Mouse (Mus musculus): ENCODE data around the gene Ccdc6. TPM values are rescaled to one million over a fixed set of nuclear protein-coding genes. Genes with fewer than 3 reads are reported as not detected.

Gene Ccdc6
- polyA plus RNA-seq, 1 experiment from 2014 or later: 23.0 TPM

DNA sequence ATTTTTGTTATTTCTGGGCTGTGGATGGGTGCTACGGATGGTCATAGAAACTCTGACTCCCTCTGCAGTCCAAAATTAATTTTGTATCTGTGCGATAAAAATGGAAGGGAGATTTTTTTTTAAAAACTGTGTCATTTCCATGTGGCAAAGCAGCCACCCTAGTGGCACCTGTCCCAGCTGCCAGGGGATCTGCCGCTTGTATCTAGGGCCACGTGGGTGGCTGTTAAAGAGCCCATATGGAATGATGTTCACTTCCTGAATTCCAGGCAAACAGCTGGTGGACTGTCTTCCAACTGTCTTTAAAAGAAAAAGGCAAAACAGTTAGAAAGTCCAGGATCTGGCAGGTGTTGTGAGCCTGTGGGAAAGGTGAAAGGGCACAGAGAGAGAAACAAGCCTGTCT is 25.6 kb upstream of the Ccdc6 start:
- H3K27ac ChIP-seq (replicated peaks): no peak overlapping the region
- ATAC-seq (ENCODE audit: low FRiP score, low read depth): no peak
- H3K9ac ChIP-seq: no peak overlapping the region
- no peaks in the 10 kb centered on the region for H3K9me3 ChIP-seq
- peaks cover 8% of the 10 kb centered on the region; the same call in 1 of the 2 replicates for H3K4me1 ChIP-seq (replicated peaks)
- WGBS: 86% methylated on average over 4 of the region's 4 CpGs
- no peaks in the 10 kb centered on the region for H3K36me3 ChIP-seq
- no peak overlapping the region for H3K4me2 ChIP-seq
- H3K4me3 ChIP-seq: no peak overlapping the region
- H3K27me3 ChIP-seq: no peaks in the 10 kb centered on the region

DNA sequence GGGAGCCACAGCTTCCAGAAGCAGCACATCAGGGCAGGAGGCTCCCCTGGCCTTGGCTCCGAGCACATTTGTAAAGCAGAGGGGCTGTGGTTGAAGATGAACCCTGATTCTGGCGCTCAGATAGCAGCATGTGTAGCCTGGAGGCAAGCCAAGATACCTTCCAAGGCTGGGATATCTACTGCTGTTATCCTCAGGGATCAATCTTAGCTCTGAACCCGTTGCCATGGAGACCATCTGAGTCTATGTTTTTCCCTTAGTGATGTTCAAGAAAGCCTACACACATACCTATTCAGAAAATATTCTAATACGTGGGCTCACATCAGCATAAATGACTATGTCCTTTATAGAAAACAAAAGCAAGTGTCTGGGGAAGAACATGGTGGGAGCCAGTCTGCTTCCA is 19.5 kb upstream of the Ccdc6 start:
- H3K4me3 ChIP-seq: no peak overlapping the region
- no peak overlapping the region for H3K9ac ChIP-seq
- H3K4me1 ChIP-seq (replicated peaks): peaks cover 13% of the 10 kb centered on the region
- ATAC-seq (ENCODE audit: low FRiP score, low read depth): peak; percentile 78; the same call in 1 of the 2 replicates
- H3K36me3 ChIP-seq: no peaks in the 10 kb centered on the region
- H3K27ac ChIP-seq (replicated peaks): peak overlapping the region; percentile 75
- H3K9me3 ChIP-seq: no peaks in the 10 kb centered on the region
- WGBS: 30% methylated on average over 4 of the region's 4 CpGs
- no peak overlapping the region for H3K4me2 ChIP-seq
- no peaks in the 10 kb centered on the region for H3K27me3 ChIP-seq

DNA sequence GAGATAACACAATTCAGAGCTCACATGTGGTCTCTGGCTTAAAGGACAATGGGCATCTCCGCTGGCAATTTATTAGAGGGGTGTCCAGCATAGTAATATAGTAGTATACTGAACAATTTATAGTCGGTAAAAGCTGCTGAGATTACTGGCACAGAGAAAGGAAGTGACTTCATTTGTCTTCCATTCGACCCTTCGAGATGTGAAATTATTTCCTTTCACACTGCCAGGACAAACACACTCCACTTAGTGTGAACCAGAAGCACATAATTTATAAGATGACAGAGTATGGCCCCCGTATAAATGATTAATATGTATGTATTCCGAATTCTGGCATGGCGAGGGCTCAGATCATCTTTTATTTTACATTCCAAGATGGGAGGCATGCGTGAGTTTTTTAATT is 16.0 kb upstream of the Ccdc6 start:
- 47% methylated on average over 8 of the region's 8 CpGs for WGBS
- Histone ChIP-seq H3K36me3 (no peaks in the 10 kb centered on the region), H3K27ac (replicated peaks) (no peak overlapping the region), H3K4me3 (no peak overlapping the region), H3K4me2 (no peak overlapping the region), H3K27me3 (no peaks in the 10 kb centered on the region), H3K9ac (no peak overlapping the region), H3K9me3 (no peaks in the 10 kb centered on the region), H3K4me1 (replicated peaks) (peaks cover 13% of the 10 kb centered on the region)
- no peak for ATAC-seq (ENCODE audit: low FRiP score, low read depth)

DNA sequence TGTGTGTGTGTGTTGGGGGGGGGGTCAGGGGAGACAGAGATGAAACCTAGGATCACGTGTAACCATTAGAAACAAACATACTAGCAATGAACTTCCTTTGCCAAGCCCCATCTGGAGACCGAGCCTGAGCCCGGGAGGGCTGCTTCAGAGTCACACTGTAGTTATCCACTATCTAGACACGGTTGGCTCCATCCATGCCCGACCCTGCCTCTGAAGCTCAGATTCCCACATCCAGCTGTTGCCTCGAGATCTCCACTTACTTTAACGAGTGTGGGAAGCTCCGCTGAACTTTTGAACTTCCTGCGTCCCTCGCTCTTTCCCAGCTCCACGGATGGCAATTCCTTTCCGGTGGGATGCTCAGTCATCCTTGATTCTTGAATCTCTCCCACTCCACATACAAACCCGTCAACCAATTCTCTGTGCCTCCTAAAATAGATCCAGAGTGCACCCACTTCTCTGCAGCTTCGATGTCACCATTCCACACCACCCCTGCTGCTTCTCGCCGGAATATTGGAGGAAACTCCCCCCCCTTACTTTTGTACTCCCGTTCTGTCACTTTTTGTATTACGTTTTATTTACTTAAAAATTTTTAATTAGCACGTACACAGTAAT is 15.3 kb upstream of the Ccdc6 start:
- Histone ChIP-seq H3K36me3 (no peaks in the 10 kb centered on the region), H3K4me2 (no peak overlapping the region), H3K9me3 (no peaks in the 10 kb centered on the region), H3K4me3 (no peak overlapping the region), H3K27ac (replicated peaks) (no peak overlapping the region), H3K4me1 (replicated peaks) (peaks cover 13% of the 10 kb centered on the region), H3K9ac (no peak overlapping the region), H3K27me3 (no peaks in the 10 kb centered on the region)
- no peak for ATAC-seq (ENCODE audit: low FRiP score, low read depth)
- 69% methylated on average over 19 of the region's 19 CpGs for WGBS

DNA sequence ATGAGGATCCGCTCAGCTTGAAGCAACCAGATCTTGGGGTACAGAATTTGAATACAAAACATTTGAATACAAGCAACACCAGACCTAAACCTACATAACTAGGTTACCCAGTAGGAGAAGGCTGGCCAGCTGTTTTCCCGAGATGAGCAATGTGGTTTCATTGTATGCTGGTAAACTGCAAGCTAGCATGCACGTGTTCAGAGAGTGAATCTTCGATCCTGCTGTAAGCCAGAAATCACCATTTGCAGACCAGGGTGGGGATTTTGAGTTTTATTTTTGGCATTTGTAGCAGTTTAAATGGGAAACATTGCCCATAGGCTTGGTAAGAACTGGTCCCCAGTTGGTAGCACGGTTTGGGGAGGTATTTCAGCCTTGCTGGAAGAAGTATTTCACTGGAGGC is 13.7 kb upstream of the Ccdc6 start:
- Histone ChIP-seq H3K4me2 (no peak overlapping the region), H3K36me3 (no peaks in the 10 kb centered on the region), H3K27ac (replicated peaks) (no peak overlapping the region), H3K4me3 (no peak overlapping the region), H3K4me1 (replicated peaks) (0 out of 2 replicates have a peak, but pooled peaks cover 5% of the 10 kb centered on the region), H3K9me3 (peaks cover 5% of the 10 kb centered on the region; the same call in 1 of the 2 replicates), H3K27me3 (no peaks in the 10 kb centered on the region), H3K9ac (no peak overlapping the region)
- 88% methylated on average over 5 of the region's 5 CpGs for WGBS
- no peak for ATAC-seq (ENCODE audit: low FRiP score, low read depth)

DNA sequence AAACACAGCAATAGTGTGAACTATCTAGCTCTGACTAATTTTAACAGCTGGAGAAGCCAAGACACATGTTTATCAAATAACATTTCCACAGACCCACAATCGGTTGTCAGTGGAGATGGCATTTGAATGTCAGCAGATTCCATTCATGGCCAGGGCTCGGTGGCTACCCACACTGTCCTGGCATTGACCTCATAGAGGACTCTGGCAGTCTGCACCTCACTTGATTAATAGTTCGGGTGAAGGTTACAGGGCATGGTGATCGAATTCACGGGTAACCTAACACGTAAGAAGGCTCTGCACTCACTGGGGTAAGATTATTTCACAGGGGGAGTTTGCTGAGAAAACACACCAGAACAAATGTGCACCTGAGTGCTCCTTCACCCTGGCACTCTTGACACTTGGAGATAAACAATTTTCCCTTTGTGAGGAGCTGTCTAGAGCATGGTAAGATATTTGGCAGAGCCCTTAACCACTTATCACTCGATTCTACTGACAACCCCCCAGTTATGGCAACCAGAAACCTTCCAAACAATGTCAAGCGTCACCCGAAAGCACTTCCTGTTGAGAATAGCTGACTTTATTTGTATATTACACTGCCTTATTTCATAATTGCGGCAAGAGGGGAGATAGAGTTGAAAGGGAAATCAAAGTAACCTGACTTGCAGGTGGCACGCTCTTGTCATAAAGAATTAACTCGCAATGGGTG is 11.5 kb upstream of the Ccdc6 start:
- WGBS: 83% methylated on average over 12 of the region's 12 CpGs
- Histone ChIP-seq H3K9ac (no peak overlapping the region), H3K36me3 (no peaks in the 10 kb centered on the region), H3K4me1 (replicated peaks) (0 out of 2 replicates have a peak, but pooled peaks cover 5% of the 10 kb centered on the region), H3K4me2 (no peak overlapping the region), H3K9me3 (peaks cover 5% of the 10 kb centered on the region; the same call in 1 of the 2 replicates), H3K27ac (replicated peaks) (no peak overlapping the region), H3K4me3 (no peak overlapping the region), H3K27me3 (no peaks in the 10 kb centered on the region)
- no peak for ATAC-seq (ENCODE audit: low FRiP score, low read depth)

DNA sequence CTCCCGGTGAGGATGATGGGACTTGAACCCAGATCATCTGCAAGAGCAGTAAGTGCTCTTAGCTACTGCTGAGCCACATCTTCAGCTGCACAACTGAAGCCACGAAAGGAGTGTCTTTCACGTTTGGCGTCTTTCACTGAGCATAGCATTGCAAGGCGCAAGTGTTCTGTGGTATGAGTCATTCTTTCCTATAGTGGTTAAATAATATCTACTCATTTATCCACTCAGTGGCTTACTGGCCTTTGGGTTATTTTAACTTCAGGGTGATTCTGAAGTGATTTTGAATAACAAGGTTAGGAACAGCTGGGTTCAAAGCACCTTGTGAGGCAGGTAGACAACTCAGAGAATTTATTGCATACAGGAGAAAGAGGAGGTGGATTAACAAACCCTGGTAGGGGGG is 8.1 kb upstream of the Ccdc6 start:
- Histone ChIP-seq H3K9ac (no peak overlapping the region), H3K4me1 (replicated peaks) (no peaks in the 10 kb centered on the region), H3K9me3 (peaks cover 5% of the 10 kb centered on the region; the same call in 1 of the 2 replicates), H3K4me3 (no peak overlapping the region), H3K36me3 (no peaks in the 10 kb centered on the region), H3K4me2 (no peak overlapping the region), H3K27ac (replicated peaks) (no peak overlapping the region), H3K27me3 (no peaks in the 10 kb centered on the region)
- 90% methylated on average over 5 of the region's 5 CpGs for WGBS
- ATAC-seq (ENCODE audit: low FRiP score, low read depth): no peak

DNA sequence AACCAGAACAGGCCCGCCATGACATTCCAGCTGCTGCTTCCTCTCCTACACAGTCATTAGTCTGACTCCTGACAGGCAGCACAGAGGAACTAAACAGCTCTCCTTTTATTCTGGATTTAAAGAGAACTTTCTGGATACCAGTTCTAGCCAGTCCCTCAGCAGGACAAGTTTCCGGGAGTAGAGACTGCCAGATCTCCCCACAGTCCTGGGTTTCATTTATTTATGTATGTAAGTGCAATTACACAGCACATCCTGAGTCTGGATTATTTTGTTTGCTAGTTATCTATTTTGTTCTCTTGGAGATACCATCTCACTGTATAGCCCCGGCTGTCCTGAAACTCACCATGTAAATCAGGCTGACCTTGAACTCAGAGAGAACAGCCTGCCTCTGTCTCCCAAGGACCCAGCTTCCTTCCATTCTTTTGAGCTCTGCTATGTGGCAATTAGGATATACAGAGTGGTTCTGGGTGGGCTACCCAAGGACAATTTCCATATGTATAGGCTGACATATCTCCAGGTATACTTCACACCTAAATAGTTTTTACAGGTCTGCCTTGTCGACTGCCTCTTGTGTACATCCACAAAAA is 5.0 kb upstream of the Ccdc6 start:
- Histone ChIP-seq H3K36me3 (no peaks in the 10 kb centered on the region), H3K27me3 (no peaks in the 10 kb centered on the region), H3K9me3 (peaks cover 5% of the 10 kb centered on the region; the same call in 1 of the 2 replicates), H3K4me1 (replicated peaks) (peaks cover 23% of the 10 kb centered on the region), H3K4me3 (no peak overlapping the region), H3K27ac (replicated peaks) (no peak overlapping the region), H3K9ac (no peak overlapping the region), H3K4me2 (no peak overlapping the region)
- ATAC-seq (ENCODE audit: low FRiP score, low read depth): no peak
- WGBS: 68% methylated on average over 4 of the region's 4 CpGs

DNA sequence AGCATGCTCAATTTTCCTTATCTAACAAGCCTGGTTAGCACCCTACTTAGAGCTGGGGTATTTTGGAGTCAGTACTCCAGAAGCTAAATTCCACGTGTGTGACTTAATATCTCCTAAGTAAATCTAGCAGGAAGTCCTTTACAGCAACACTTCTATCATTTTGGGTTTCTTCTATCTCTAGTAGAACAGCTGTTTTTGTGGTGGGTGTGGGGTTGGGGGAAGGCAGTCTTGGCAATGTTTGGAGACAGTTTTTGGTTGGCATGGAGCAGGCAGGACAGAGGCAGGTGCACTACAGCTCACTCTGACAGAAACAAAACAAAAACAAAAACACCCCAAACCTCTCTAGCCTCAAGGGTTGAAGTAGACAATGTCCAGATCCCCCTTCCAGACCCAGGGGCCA is 3.1 kb upstream of the Ccdc6 start:
- no peak overlapping the region for H3K9ac ChIP-seq
- no peak overlapping the region for H3K27ac ChIP-seq (replicated peaks)

DNA sequence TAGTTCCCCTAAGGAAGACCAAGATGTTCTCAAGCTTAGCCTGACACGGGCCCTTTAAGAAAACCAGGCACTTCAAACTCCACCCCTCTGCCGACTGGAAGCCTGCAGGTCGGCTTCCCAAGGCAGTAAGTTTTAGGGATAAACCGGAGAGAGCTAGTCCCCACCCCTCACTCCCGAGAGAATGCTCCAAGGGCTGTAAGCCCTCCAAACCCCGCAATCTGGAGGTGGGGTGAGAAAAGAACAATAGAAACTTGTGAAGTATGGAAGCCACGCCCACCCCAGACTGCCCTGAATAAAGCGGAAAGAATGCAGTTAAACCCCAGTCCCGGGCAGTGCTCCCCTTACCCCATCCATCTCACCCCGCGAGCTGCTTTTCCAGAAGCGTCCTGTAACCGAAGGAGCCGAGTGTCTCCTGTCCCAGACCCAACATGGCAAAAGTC is 1.9 kb upstream of the Ccdc6 start:
- peaks cover 43% of the 10 kb centered on the region for H3K4me1 ChIP-seq (replicated peaks)
- no peaks in the 10 kb centered on the region for H3K27me3 ChIP-seq
- H3K4me2 ChIP-seq: peak overlapping the region; percentile 83
- WGBS: 0% methylated on average over 14 of the region's 14 CpGs
- H3K27ac ChIP-seq (replicated peaks): peak overlapping the region; percentile 69
- ATAC-seq (ENCODE audit: low FRiP score, low read depth): no peak
- H3K4me3 ChIP-seq: peak overlapping the region; percentile 53
- no peaks in the 10 kb centered on the region for H3K9me3 ChIP-seq
- peak overlapping the region; percentile 29; the same call in 1 of the 2 replicates for H3K9ac ChIP-seq
- no peaks in the 10 kb centered on the region for H3K36me3 ChIP-seq

More for the DNA sequence above, 3.1 kb upstream of the Ccdc6 start:
- WGBS: 65% methylated on average over 1 of the region's 1 CpGs
- H3K9me3 ChIP-seq: no peaks in the 10 kb centered on the region
- H3K4me3 ChIP-seq: no peak overlapping the region
- H3K27me3 ChIP-seq: no peaks in the 10 kb centered on the region
- peaks cover 30% of the 10 kb centered on the region for H3K4me1 ChIP-seq (replicated peaks)
- H3K36me3 ChIP-seq: no peaks in the 10 kb centered on the region
- H3K4me2 ChIP-seq: no peak overlapping the region
- ATAC-seq (ENCODE audit: low FRiP score, low read depth): no peak

DNA sequence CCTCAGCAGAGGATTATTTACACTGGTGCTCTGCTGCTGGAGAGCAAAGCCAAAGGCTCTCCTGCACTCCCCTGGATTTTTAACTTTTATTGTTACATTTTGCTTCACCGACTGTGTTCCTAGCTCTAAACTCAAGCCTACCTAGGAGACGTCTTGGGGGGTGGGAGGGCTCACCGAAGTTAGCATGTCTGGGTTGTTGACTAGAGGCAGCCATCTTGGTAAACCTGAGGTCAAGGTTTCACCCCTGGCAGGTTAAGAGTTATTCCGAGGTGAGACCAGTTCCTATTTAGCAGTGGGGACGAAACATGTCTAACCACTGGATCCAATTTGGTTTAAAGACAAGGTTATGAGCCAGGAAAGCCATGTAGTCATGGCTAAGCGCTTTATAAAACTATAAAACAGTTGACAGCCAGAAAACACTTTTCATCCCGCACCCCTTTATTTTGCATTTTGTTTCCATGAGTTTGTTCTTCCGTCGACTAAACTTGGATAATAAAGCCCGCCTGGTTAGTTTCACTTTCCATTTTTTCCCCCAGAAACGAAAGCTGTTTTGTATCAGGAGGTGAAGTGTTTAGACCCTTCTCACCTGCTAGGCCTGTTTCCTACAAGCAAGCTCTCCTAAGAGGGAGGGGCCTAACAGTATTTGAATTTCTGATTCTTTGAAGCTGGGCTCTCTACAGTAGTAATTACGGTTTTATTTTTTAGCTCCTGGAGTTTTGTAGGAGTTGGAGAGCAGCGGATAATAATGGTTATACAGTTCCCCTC is 1.2 kb upstream of the Ccdc6 start:
- Histone ChIP-seq H3K4me3 (peak overlapping the region; percentile 98), H3K27me3 (no peaks in the 10 kb centered on the region), H3K36me3 (no peaks in the 10 kb centered on the region), H3K27ac (replicated peaks) (peak overlapping the region; percentile 69), H3K4me2 (peak overlapping the region; percentile 83), H3K4me1 (replicated peaks) (peaks cover 45% of the 10 kb centered on the region), H3K9me3 (no peaks in the 10 kb centered on the region), H3K9ac (peak overlapping the region; percentile 17; the same call in 1 of the 2 replicates)
- no peak for ATAC-seq (ENCODE audit: low FRiP score, low read depth)
- WGBS: 22% methylated on average over 13 of the region's 13 CpGs

Data from hindbrain, embryonic 15.5 days (tissue).